Mouse (Mus musculus) ES-Bruce4 (cell line): ENCODE measurements around the gene Olfr678. TPM values are rescaled to one million over a fixed set of nuclear protein-coding genes. Genes with fewer than 3 reads are reported as not detected.
"Not testable (repeated sequence)": the region's sequence is repeated elsewhere in the genome, so short reads cannot be mapped to it uniquely, and the experiment has no call there.

Experiments
- H3K27ac ChIP-seq: 2 replicates; pipeline ENCODE4 v1.5.1; 2012; ENCODE audit warnings: low read length, inconsistent platforms; ENCODE audit not compliant: insufficient read depth
- H3K27me3 ChIP-seq: 2 replicates; pipeline ENCODE4 v1.6.1; 2012; ENCODE audit warnings: mild to moderate bottlenecking, low read length, inconsistent platforms; ENCODE audit not compliant: control insufficient read depth, poor library complexity, insufficient read depth, severe bottlenecking
- H3K36me3 ChIP-seq: 2 replicates; pipeline ENCODE4 v1.6.1; 2012; ENCODE audit warnings: inconsistent platforms, mild to moderate bottlenecking, low read length, moderate library complexity; ENCODE audit not compliant: control insufficient read depth, poor library complexity, insufficient read depth, severe bottlenecking
- H3K4me1 ChIP-seq: one replicate; pipeline ENCODE4 v1.8.1; 2011; ENCODE audit warnings: low read length; ENCODE audit not compliant: control insufficient read depth, insufficient read depth
- H3K4me3 ChIP-seq: 2 replicates; pipeline ENCODE4 v1.5.1; 2011; ENCODE audit warnings: low read depth, mild to moderate bottlenecking, low read length
- H3K9ac ChIP-seq: 2 replicates; pipeline ENCODE4 v1.6.1; 2012; ENCODE audit warnings: low read depth, mild to moderate bottlenecking, inconsistent platforms; ENCODE audit not compliant: poor library complexity, severe bottlenecking
- H3K9me3 ChIP-seq: replicated peaks from 2 replicates; pipeline ENCODE4 v1.6.1; 2012; ENCODE audit warnings: mild to moderate bottlenecking, low read length, inconsistent platforms; ENCODE audit not compliant: control insufficient read depth, poor library complexity, insufficient read depth, severe bottlenecking
- CTCF ChIP-seq: IDR thresholded peaks from one replicate; pipeline ENCODE4 v1.8.1; 2011; ENCODE audit warnings: low read depth, low read length
- EP300 ChIP-seq: IDR thresholded peaks from 2 replicates; pipeline ENCODE4 v1.6.1; 2011; ENCODE audit warnings: low read depth, low read length; ENCODE audit not compliant: insufficient read depth
- POLR2A ChIP-seq: IDR thresholded peaks from one replicate; pipeline ENCODE4 v1.8.1; 2011; ENCODE audit warnings: low read length; ENCODE audit not compliant: insufficient read depth
- polyA plus RNA-seq: library from polyadenylated mRNA; stranded (reverse); fragments of >200 nt; gene quantifications from 2 replicates; pipeline ENCODE4 v1.2.4, GENCODE M21; 2011; ENCODE audit warnings: low read depth; ENCODE audit not compliant: missing spikeins, insufficient read depth, insufficient read length

Olfr678 gene
- not detected in 2 replicates for polyA plus RNA-seq

GRCm38 (mm10) chr7:105064175-105064574, at the start of gene Olfr678:
TSS of gene Olfr678 (plus strand) at chr7:105064475.
- TF ChIP-seq EP300 (no peak), POLR2A (no peak), CTCF (no peak)
- H3K36me3 ChIP-seq, result no peaks in the 10 kb centered on the region
- no peaks in the 10 kb centered on the region for H3K4me1 ChIP-seq
- H3K27ac ChIP-seq, result no peak within 1 kb of the TSS
- H3K9ac ChIP-seq, result no peak within 1 kb of the TSS
- H3K4me3 ChIP-seq, result no peak within 1 kb of the TSS
- H3K9me3 ChIP-seq, result no peaks in the 10 kb centered on the region
- no peaks in the 10 kb centered on the region; the same call in 1 of the 2 replicates for H3K27me3 ChIP-seq

DNA sequence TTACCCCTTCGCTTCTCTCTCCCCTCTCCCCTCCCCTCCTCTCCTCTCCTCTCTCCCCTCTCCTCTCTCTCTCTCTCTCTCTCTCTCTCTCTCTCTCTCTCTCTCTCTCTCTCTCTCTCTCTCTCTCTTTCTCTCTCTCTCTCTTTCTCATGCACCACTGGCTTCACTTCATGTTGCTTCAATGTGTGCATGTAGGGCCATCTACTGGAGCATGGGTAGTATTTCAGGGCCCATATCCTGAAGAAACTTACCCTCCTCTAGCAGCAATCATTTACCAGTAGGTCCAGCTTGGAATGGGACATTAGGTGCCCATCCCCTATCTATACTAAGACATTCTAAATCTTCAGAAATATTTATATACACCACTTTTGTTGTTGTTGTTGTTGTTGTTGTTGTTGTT, 41.7 kb upstream of the Olfr678 start:
- H3K9ac ChIP-seq, result no peak overlapping the region
- no peaks in the 10 kb centered on the region for H3K36me3 ChIP-seq
- no peak overlapping the region for H3K4me3 ChIP-seq
- H3K27ac ChIP-seq, result no peak overlapping the region
- no peaks in the 10 kb centered on the region for H3K9me3 ChIP-seq
- TF ChIP-seq POLR2A (no peak), EP300 (no peak), CTCF (no peak)
- H3K4me1 ChIP-seq, result no peaks in the 10 kb centered on the region
- H3K27me3 ChIP-seq, result no peaks in the 10 kb centered on the region

DNA sequence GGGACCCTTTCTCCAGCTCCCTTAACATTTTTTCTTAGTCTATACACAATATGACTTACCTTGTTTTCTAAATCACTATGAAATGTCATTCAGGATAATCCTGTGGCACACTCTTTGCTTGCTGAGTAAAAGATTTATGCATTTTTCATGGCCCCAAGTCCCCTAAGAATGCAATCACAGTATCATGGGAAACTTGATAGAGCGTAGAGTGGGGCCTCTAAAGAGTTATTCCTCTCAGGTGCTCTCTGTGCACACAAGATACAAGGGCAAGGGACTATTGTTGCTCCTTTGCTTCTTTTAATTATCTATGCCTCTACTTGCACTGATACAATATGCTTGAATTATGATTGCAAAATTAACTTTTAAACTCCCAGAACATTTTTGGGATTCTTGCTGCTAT, 35.9 kb upstream of the Olfr678 start, which contains the start of gene Olfr675:
Gene Olfr675 (minus strand): TSS at position 101 of the 400 bp plus-strand sequence.
- H3K9ac ChIP-seq, result no peak within 1 kb of the TSS
- no peak within 1 kb of the TSS for H3K4me3 ChIP-seq
- H3K36me3 ChIP-seq, result no peaks in the 10 kb centered on the region
- no peaks in the 10 kb centered on the region for H3K27me3 ChIP-seq
- no peaks in the 10 kb centered on the region for H3K9me3 ChIP-seq
- no peak within 1 kb of the TSS for H3K27ac ChIP-seq
- TF ChIP-seq CTCF (no peak), POLR2A (no peak), EP300 (no peak)
- H3K4me1 ChIP-seq, result no peaks in the 10 kb centered on the region

GRCm38 (mm10) chr7:105032398-105032797, 31.9 kb upstream of the Olfr678 start, which contains the start of gene Olfr676:
TSS of gene Olfr676 (plus strand) at chr7:105032698.
- Histone ChIP-seq H3K27ac (no peak within 1 kb of the TSS), H3K27me3 (no peaks in the 10 kb centered on the region), H3K9me3 (no peaks in the 10 kb centered on the region), H3K36me3 (no peaks in the 10 kb centered on the region), H3K9ac (no peak within 1 kb of the TSS), H3K4me3 (no peak within 1 kb of the TSS), H3K4me1 (no peaks in the 10 kb centered on the region)
- TF ChIP-seq POLR2A (no peak), EP300 (no peak), CTCF (no peak)

GRCm38 (mm10) chr7:105033836-105034235, 30.4 kb upstream of the Olfr678 start:
- not testable (repeated sequence) for H3K4me1 ChIP-seq, H3K9me3 ChIP-seq, H3K27me3 ChIP-seq, H3K27ac ChIP-seq, H3K4me3 ChIP-seq, H3K36me3 ChIP-seq, H3K9ac ChIP-seq

DNA sequence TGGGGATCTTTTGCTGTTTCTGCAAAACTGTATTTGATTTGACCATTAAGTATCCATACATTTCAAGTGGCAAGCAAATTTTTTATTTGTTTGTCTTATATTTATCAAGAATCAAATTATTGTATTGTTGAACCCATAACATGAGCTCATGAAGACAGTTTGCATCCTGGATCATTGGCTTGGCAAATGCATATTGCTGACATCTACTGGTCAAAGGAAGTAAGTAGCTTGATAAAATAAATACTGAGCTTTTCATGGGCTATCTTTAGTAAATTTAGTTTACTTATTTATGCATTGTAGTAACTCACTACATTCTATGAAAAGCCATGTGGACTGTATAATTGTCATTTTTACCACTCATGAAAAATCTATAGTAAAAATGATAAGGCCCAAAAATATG, 5.3 kb upstream of the Olfr678 start:
- no peak overlapping the region for H3K27ac ChIP-seq
- no peaks in the 10 kb centered on the region for H3K36me3 ChIP-seq
- no peaks in the 10 kb centered on the region for H3K4me1 ChIP-seq
- no peak overlapping the region for H3K9ac ChIP-seq
- H3K9me3 ChIP-seq, result no peaks in the 10 kb centered on the region
- H3K27me3 ChIP-seq, result no peaks in the 10 kb centered on the region
- no peak overlapping the region for H3K4me3 ChIP-seq
- TF ChIP-seq POLR2A, result no peak
- TF ChIP-seq EP300, result no peak
- no peak for TF ChIP-seq CTCF

DNA sequence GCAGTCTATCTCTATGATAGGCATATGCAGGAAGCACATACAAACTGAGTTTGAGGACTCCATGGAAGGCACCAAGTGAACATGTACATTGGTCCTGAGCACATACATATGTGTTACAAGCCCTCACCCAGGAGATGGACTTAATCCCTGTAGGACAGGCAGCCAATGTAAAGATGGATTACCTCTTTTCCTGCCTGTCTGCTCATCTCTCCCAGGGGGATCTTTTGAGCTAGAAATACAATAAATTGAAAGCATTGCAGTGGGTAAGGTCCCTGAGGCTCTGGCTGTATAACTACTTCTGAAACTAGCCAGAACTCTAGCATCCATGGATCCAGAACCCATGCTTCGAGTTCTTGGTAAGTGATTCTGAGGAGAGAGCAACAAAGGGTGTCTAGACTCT, 16.6 kb downstream of the Olfr678 start, which contains the start of gene Olfr679:
Gene Olfr679 (plus strand): TSS at position 301 of the 400 bp plus-strand sequence.
- Histone ChIP-seq H3K9ac (no peak within 1 kb of the TSS), H3K27ac (no peak within 1 kb of the TSS), H3K36me3 (no peaks in the 10 kb centered on the region), H3K4me3 (no peak within 1 kb of the TSS), H3K4me1 (no peaks in the 10 kb centered on the region), H3K9me3 (no peaks in the 10 kb centered on the region), H3K27me3 (no peaks in the 10 kb centered on the region)
- TF ChIP-seq POLR2A, result no peak
- no peak for TF ChIP-seq EP300
- TF ChIP-seq CTCF, result no peak

GRCm38 (mm10) chr7:105092717-105093116, 28.4 kb downstream of the Olfr678 start, which contains the start of gene Olfr680-ps1:
TSS of gene Olfr680-ps1 (minus strand) at chr7:105092817.
- H3K27ac ChIP-seq, H3K27me3 ChIP-seq, H3K9ac ChIP-seq, H3K4me1 ChIP-seq, H3K36me3 ChIP-seq, H3K4me3 ChIP-seq, H3K9me3 ChIP-seq: not testable (repeated sequence)
